Mouse (Mus musculus) midbrain, postnatal 0 days (tissue): ENCODE data around the gene Mblac2. TPM values are rescaled to one million over a fixed set of nuclear protein-coding genes. Genes with fewer than 3 reads are reported as not detected.
A peak's percentile ranks its signal among the peaks of the same experiment; 100 is the strongest.
"Not testable (repeated sequence)": the region's sequence is repeated elsewhere in the genome, so short reads cannot be mapped to it uniquely, and the experiment has no call there.

Experiments used
- ATAC-seq: fragments of 200-750 bp; cut with Nextera tagmentation; 2 replicates; pipeline ENCODE4 v1.8.0; 2017; ENCODE audit warnings: moderate number of reproducible peaks, mild to moderate bottlenecking, moderate TSS enrichment, moderate library complexity; ENCODE audit not compliant: low FRiP score
- DNase-seq: peaks from one replicate; pipeline ENCODE4 v3.0.0-alpha.2; 2015; ENCODE audit warnings: low spot score
- H3K27ac ChIP-seq: fragments of 300-500 bp; sonication (generic); 2 replicates; pipeline ENCODE4 v1.5.1; 2014; ENCODE audit warnings: low read depth, mild to moderate bottlenecking, low read length, mixed read lengths
- H3K27me3 ChIP-seq: fragments of 300-500 bp; sonication (generic); 2 replicates; pipeline ENCODE4 v1.6.1; 2014; ENCODE audit warnings: low read length, control low read depth, mixed read lengths; ENCODE audit not compliant: insufficient read depth
- H3K36me3 ChIP-seq: fragments of 300-500 bp; sonication (generic); 2 replicates; pipeline ENCODE4 v1.6.1; 2014; ENCODE audit warnings: low read length, control low read depth, mixed read lengths; ENCODE audit not compliant: insufficient read depth
- H3K4me1 ChIP-seq: fragments of 300-500 bp; sonication (generic); 2 replicates; pipeline ENCODE4 v1.6.1; 2014; ENCODE audit warnings: mild to moderate bottlenecking, control low read depth, antibody characterized with exemption, low read length, mixed read lengths; ENCODE audit not compliant: insufficient read depth
- H3K4me2 ChIP-seq: fragments of 300-500 bp; sonication (generic); 2 replicates; pipeline ENCODE4 v1.6.1; 2014; ENCODE audit warnings: low read depth, mild to moderate bottlenecking, low read length, mixed read lengths; ENCODE audit not compliant: poor library complexity, severe bottlenecking
- H3K4me3 ChIP-seq: fragments of 300-500 bp; sonication (generic); 2 replicates; pipeline ENCODE4 v1.5.1; 2014; ENCODE audit warnings: low read depth, mild to moderate bottlenecking, low read length, moderate library complexity
- H3K9ac ChIP-seq: fragments of 300-500 bp; sonication (generic); replicated peaks from 2 replicates; pipeline ENCODE4 v1.6.1; 2014; ENCODE audit warnings: mild to moderate bottlenecking, low read length, moderate library complexity, mixed read lengths; ENCODE audit not compliant: poor library complexity, severe bottlenecking
- H3K9me3 ChIP-seq: fragments of 300-500 bp; sonication (generic); 2 replicates; pipeline ENCODE4 v1.6.1; 2016; ENCODE audit warnings: low read length, control low read depth
- CTCF ChIP-seq: IDR thresholded peaks from 2 replicates; pipeline ENCODE4 v1.5.1; 2016; ENCODE audit warnings: antibody characterized with exemption, mild to moderate bottlenecking
- WGBS: fragments of 180-500 bp; shearing (Covaris S2); extraction: QIAGEN DNeasy Blood & Tissue Kit; methylation state at CpG from one replicate; pipeline ENCODE4 v1.1.7; 2014; 5-methylcytosine and 5-hydroxymethylcytosine counted together
- polyA plus RNA-seq: library from polyadenylated mRNA; unstranded; fragments of >200 nt; fragmentation: Nextera tagmentation; extraction: Ambion mirVana; gene quantifications from 2 replicates; pipeline ENCODE4 v1.2.1, GENCODE M21; 2015
- total RNA-seq: library from RNA; depleted of rRNA; stranded (reverse); fragments of >200 nt; gene quantifications from 2 replicates; pipeline ENCODE4 v1.2.3, GENCODE M21; 2014

Gene Mblac2
- total and polyA plus RNA-seq, 2 experiments from 2014 or later: 35.1 to 63.9 TPM

GRCm38 (mm10) chr13:81703621-81704020 lies 7.5 kb upstream of the Mblac2 start:
- Histone ChIP-seq H3K9ac (no peak overlapping the region), H3K4me2 (no peak overlapping the region), H3K27me3 (no peaks in the 10 kb centered on the region), H3K4me3 (no peak overlapping the region), H3K9me3 (no peaks in the 10 kb centered on the region), H3K36me3 (no peaks in the 10 kb centered on the region), H3K4me1 (no peaks in the 10 kb centered on the region), H3K27ac (no peak overlapping the region)
- DNase-seq (no peak), ATAC-seq (no peak)
- WGBS: 79% methylated on average over 9 of the region's 9 CpGs
- TF ChIP-seq CTCF: no peak

- no peak for TF ChIP-seq CTCF
- WGBS: 97% methylated on average over 5 of the region's 5 CpGs
- no peaks in the 10 kb centered on the region for H3K4me1 ChIP-seq
- no peak overlapping the region for H3K9ac ChIP-seq
- H3K9me3 ChIP-seq: no peaks in the 10 kb centered on the region
- H3K36me3 ChIP-seq: no peaks in the 10 kb centered on the region
- no peaks in the 10 kb centered on the region for H3K27me3 ChIP-seq
- DNase-seq (no peak), ATAC-seq (no peak)
- no peak overlapping the region for H3K4me2 ChIP-seq
- no peak overlapping the region for H3K4me3 ChIP-seq
- no peak overlapping the region for H3K27ac ChIP-seq
Observed at GRCm38 (mm10) chr13:81706311-81706710, 4.8 kb upstream of the Mblac2 start.

GRCm38 (mm10) chr13:81709805-81710204 lies 1.3 kb upstream of the Mblac2 start:
- H3K36me3 ChIP-seq: no peaks in the 10 kb centered on the region
- no peak for ATAC-seq
- no peak overlapping the region for H3K9ac ChIP-seq
- H3K9me3 ChIP-seq: no peaks in the 10 kb centered on the region
- no peaks in the 10 kb centered on the region; the same call in none of the 2 replicates for H3K4me1 ChIP-seq
- peak overlapping the region; percentile 88 for H3K4me3 ChIP-seq
- peak overlapping the region; percentile 89 for H3K4me2 ChIP-seq
- WGBS: 17% methylated on average over 4 of the region's 4 CpGs
- TF ChIP-seq CTCF: no peak
- no peak overlapping the region for H3K27ac ChIP-seq
- H3K27me3 ChIP-seq: no peaks in the 10 kb centered on the region
- DNase-seq: no peak

GRCm38 (mm10) chr13:81710266-81710665 lies 875 bp upstream of the Mblac2 start:
- ATAC-seq: no peak
- Histone ChIP-seq H3K4me3 (peak overlapping the region; percentile 88), H3K36me3 (no peaks in the 10 kb centered on the region), H3K4me2 (peak overlapping the region; percentile 89), H3K4me1 (no peaks in the 10 kb centered on the region; the same call in none of the 2 replicates), H3K27ac (no peak overlapping the region), H3K9me3 (no peaks in the 10 kb centered on the region), H3K9ac (peak overlapping the region; percentile 78; the same call in 1 of the 2 replicates), H3K27me3 (no peaks in the 10 kb centered on the region)
- WGBS: under 1% methylated on average over 7 of the region's 7 CpGs
- DNase-seq: no peak
- no peak for TF ChIP-seq CTCF

GRCm38 (mm10) chr13:81711546-81712371 lies 618 bp downstream of the Mblac2 start:
- Histone ChIP-seq H3K27me3 (no peaks in the 10 kb centered on the region), H3K4me3 (peak overlapping the region; percentile 88), H3K4me2 (peak overlapping the region; percentile 89), H3K9ac (peak overlapping the region; percentile 78), H3K4me1 (no peaks in the 10 kb centered on the region; the same call in none of the 2 replicates), H3K36me3 (no peaks in the 10 kb centered on the region), H3K9me3 (no peaks in the 10 kb centered on the region), H3K27ac (peak overlapping the region; percentile 85)
- no peak for TF ChIP-seq CTCF
- peak; percentile 45 for ATAC-seq
- WGBS: 1% methylated on average over 42 of the region's 42 CpGs
- peak; percentile 39 for DNase-seq

- Histone ChIP-seq H3K4me2 (no peak overlapping the region), H3K4me3 (no peak overlapping the region), H3K36me3 (no peaks in the 10 kb centered on the region), H3K9me3 (no peaks in the 10 kb centered on the region), H3K27ac (no peak overlapping the region), H3K9ac (no peak overlapping the region), H3K27me3 (no peaks in the 10 kb centered on the region), H3K4me1 (no peaks in the 10 kb centered on the region; the same call in none of the 2 replicates)
- DNase-seq (no peak), ATAC-seq (no peak)
- 93% methylated on average over 1 of the region's 1 CpGs for WGBS
- no peak for TF ChIP-seq CTCF
Observed at GRCm38 (mm10) chr13:81713896-81714295, 2.8 kb downstream of the Mblac2 start.

GRCm38 (mm10) chr13:81728141-81728540 lies 17.0 kb downstream of the Mblac2 start:
- not testable (repeated sequence) for H3K9me3 ChIP-seq, DNase-seq, H3K27ac ChIP-seq, H3K4me3 ChIP-seq, H3K9ac ChIP-seq, H3K36me3 ChIP-seq, ATAC-seq, H3K4me2 ChIP-seq, H3K27me3 ChIP-seq, H3K4me1 ChIP-seq
- WGBS: 68% methylated on average over 12 of the region's 12 CpGs
